Mouse (Mus musculus): ENCODE results near the gene Clspn. TPM values are rescaled to one million over a fixed set of nuclear protein-coding genes. Genes with fewer than 3 reads are reported as not detected.

Clspn gene
- total RNA-seq, 2 experiments from 2014 or later: 1.1 to 2.5 TPM

DNA sequence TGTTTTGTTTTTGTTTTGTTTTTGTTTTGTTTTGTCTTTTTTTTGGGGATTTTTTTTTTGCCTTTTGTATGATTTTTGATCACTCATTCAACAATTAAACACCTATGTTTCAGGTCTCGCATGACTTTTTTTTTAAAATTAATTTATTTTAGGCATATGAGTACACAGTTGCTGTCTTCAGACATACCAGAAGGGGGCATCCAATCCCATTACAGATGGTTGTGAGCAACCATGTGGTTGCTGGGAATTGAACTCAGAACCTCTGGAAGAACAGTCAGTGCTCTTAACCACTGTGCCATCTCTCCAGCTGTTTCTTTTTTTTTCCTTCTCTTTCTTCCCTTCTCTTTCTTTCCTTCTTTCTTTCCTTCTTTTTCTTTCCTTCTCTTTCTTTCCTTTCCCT lies 3.0 kb upstream of the Clspn start:
- no peak for DNase-seq (ENCODE audit: extremely low spot score in 1 of 2, low spot score in 1 of 2)

DNA sequence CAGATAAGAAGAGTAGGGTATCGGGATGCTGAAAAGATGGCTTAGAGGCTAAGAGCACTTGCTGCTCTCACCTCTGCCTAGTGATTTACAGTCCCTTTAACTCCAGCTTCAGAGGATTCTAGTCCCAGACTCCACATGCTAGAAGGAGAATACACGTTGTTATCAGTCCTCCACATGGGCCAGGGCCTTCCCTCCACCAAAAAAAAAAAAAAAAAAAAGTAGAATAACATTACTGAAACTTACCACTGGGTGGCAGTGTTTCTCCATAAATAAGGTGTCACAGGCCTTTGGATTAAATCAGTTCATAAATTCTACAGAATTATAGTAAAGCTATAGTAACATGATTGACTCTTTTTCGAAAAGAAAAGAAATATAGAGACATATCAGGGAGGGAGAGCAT lies 2.3 kb upstream of the Clspn start:
- no peak for DNase-seq (ENCODE audit: extremely low spot score in 1 of 2, low spot score in 1 of 2)

DNA sequence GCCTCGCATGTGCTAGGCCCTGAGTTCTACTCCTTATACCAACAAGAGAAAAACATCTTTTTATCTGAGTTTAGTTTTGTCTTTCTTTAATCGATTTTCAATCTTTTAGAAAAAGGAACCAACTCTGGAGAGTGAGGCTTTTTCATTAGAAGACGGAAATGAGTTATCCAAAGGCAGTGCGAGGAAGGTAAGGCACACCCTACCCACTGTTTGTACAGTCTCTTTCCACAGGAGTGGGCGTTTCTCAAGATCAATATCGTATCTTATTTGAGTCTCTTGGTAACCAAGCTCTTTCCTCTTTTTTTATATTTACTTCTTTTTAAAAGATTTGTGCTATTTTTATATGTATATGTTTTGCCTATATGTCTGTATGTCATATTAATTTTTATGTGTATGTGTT lies 7.1 kb downstream of the Clspn start:
- no peak for DNase-seq (ENCODE audit: extremely low spot score in 1 of 2, low spot score in 1 of 2)

DNA sequence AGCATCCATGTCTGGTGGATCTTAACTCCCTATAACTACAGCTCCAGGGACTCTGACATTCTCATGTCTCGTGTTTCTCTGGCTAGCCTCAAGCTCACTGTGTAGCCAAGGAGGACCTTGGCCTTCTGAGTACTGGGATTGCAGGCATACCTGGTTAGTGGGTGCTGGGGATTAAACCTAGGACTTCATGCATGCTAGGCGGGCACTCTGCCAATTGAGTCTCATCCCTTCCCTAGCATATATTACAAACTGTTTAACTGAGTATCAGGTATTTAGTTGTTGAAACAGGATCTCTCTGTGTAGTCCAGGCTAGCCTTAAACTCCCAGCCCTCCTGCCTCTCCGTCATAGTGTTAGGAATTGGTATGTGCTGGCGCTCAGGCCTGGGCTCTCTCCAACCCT lies 10.5 kb downstream of the Clspn start:
- DNase-seq (ENCODE audit: extremely low spot score in 1 of 2, low spot score in 1 of 2): no peak

DNA sequence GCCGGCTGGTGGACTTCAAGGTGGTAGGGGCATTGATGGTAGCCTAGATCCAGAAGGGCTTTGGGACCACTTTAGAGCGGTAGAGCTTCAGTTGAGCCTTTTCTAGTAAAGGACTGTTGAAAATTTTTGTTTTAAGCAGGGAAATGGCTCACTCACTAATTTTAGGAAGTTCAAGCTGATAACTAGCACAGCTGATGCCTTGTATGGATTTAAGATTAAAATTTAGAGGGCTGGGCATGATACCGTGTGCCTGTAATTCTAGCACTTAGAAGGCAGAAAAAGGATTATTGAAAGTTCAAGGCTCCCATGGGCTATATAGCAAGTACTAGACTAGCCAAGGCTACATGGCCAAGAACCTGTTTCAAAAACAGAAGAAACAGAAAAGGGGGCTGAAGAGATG lies 13.0 kb downstream of the Clspn start:
- no peak for DNase-seq (ENCODE audit: extremely low spot score in 1 of 2, low spot score in 1 of 2)

DNA sequence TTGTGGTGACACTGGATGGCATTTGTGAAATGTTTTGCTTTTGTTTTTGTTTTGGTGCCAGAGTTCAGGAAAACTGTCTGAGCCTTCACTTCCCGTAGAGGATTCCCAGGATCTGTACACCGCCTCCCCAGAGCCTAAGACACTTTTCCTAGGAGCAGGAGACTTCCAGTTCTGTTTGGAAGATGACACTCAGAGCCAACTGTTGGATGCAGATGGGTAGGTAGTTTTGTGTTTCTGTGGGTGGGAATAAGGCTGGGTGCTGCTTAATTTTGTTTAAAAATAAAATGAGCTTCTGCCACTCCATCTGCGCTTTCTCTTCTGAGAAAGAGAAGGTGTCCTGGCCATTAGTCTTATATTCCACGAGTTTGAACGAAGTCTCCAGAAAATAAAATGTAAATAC lies 19.5 kb downstream of the Clspn start:
- no peak for DNase-seq (ENCODE audit: extremely low spot score in 1 of 2, low spot score in 1 of 2)

DNA sequence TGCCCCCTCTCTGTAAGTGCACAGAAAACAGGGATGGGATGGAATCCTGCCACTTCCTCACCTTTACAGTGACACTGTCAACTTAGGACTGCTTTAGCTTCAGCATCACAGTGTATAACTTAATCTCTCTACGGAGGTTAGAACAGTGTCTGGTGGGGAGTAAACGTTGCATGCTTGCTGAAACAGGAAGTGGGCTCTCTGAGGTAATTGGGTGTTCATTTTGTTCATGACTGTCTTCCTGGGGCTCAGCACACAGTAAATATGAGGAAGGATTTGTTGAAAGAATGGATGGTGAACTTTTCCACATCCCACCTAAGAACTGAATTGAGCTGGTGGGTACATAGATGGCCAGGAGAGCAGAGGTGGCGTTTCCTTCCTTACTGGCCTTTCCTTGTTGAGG lies 21.2 kb downstream of the Clspn start:
- DNase-seq (ENCODE audit: extremely low spot score in 1 of 2, low spot score in 1 of 2): no peak

DNA sequence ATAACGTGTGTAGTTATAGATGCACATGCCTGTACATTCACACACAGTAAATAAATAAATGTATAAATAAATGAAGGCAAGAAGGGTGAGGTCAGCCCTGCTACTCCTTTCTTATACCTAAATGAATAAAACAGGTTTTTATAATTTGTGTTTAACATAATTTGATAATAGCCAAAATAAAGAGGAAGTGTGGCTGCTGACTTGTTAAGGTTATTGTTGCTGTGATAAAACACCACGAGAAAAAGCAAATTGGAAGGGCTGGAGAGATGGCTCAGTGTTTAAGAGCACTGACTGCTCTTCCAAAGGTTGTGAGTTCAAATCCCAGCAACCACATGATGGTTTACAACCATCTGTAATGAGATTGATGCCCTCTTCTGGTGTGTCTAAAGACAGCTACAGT lies 22.3 kb downstream of the Clspn start:
- DNase-seq (ENCODE audit: extremely low spot score in 1 of 2, low spot score in 1 of 2): no peak

DNA sequence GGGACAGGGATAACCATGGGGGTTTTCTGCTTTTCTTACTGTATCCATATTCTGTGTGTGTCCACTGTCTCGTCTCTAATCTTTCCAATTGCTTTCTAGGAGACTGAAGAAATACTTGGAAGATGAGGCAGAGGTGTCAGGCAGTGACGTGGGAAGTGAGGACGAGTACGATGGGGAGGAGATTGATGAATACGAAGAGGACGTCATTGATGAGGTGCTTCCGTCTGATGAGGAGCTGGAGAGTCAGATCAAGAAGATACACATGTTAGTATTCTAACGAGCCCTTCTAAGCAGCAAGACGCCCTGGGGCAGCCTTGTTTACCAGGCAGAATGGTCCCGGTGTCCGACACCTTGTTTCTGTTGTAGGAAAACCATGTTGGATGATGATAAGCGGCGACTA lies 29.0 kb downstream of the Clspn start:
- no peak for DNase-seq (ENCODE audit: extremely low spot score in 1 of 2, low spot score in 1 of 2)

DNA sequence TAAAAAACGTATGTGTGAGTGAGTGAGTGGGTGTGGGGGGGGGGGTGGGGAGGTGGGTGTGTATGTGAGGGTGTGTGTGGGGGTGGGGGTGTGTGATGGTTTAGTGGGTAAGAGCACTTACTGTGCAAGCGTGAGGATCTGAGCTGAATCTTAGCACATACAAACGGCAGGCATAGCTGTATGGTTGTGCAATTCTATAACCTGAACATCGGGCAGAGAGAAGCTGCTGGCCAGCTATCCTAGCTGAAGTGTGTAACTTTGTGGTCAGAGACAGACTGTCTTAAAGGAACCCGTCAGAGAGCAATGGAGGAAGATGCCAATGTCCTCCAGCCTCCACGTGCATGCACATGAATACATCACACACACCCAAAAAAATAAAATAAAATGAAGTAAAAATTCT lies 35.3 kb downstream of the Clspn start:
- no peak for DNase-seq (ENCODE audit: extremely low spot score in 1 of 2, low spot score in 1 of 2)

DNA sequence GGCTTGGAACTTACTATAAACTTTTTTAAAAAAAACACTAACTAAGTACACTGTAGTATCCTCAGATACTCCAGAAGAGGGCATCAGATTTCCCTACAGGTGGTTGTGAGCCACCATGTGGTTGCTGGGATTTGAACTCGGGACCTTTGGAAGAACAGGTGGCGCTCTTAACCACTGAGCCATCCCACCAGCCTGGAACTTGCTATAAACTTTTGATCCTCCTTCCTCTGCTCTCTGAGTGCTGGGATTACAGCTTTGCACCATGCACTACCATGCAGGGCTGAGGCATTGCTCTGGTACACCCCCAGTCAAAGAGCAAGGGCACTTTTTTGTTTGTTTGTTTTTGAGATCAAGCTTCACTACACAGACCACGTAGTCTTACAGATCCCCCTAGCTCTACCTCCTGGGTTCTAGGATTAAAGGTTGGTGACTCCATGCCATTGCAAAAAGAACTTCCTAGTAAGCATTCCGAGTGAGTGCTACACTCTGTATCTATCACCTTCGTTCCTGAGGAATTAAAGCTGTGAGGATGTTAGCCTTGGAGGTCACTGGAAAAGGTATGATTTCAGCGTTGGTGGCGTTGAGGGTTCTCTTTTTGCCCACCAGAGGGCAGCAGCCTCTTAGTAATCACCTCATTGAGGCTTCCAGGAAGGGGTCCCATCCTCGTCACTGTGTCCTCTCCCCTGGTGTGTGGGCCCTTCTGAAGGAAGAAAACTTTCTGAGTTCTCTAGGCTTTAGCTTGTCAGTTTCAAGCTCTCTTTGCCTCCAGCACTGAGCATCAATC lies 43.4 kb downstream of the Clspn start:
- peak; percentile 36 to 78 for DNase-seq (ENCODE audit: extremely low spot score in 1 of 2, low spot score in 1 of 2)

DNA sequence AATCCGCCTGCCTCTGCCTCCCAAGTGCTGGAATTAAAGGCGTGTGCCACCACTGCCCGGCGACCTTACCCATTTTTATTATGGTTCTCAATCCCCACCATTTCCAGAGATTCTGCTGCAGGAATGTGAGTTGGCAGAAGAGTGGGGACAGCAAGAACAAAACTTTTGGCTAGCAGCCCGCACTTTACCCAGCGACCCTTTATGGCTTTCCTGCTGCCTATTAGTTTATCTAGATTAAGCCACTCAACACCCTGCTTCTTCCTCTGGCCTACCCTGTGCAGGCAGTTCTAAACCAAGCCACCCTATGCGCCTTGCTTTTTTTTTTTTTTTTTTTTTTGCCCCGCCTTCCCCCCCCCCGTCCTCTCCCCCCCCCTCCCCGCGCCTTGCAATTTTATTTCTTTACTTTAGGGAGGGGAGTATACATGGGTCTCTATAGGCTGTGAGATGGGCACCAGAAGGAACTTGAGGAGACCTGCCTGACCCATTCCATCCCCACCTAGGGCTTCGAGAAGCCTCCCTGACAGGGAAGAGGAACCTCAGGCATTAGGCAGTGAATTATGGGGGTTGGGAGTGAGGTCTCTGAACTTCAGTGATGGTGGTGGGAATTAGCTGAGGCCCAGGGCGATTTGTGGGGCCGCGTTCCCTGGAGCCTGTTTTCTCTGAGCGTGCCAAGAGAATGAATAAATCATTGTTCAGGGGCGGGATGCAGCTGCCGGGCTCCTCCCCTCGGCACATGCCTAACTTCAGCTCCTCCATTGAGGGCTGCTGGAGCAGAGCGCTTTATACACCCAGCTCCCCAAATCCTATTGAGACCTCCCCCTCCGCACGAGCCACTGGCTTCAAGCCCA lies 45.1 kb downstream of the Clspn start:
- peak; percentile 14 to 24 for DNase-seq (ENCODE audit: extremely low spot score in 1 of 2, low spot score in 1 of 2)

DNA sequence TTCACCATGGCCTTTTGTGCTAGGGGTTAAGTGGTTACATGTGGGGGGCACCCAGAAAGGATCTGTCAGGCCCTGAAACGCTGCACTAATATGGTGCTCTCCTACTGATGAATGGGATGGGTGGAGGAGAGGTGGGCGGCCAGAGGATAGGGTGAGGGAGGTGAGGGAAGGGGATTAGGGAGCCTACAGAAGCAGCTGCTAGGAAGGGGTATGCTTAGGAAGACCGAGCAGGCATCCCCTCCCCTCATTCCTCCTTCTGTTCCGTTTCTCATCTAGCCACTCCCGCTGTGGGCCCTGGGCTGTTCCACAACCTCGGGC lies 45.7 kb downstream of the Clspn start:
- DNase-seq (ENCODE audit: extremely low spot score in 1 of 2, low spot score in 1 of 2): no peak

DNA sequence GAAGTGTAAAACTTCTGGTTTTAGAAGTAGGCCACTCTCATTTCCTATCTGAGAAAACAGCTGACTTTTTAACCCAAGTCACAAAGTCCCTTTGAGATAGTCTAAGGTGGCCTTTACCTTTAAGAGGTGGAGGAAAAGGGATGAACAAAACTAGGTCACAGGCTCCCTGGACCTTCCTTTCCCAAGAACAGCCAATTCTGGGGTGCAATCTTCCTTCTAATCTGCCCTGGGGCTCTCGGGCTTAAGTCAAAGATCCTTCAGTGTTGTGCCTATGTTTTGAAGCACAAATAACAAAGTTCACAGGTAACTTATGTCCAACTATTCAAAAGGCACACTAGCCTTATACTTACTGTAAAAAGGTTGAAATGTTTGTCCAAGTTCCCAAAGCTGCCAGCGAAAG lies 47.4 kb downstream of the Clspn start:
- no peak for DNase-seq (ENCODE audit: extremely low spot score in 1 of 2, low spot score in 1 of 2)

DNA sequence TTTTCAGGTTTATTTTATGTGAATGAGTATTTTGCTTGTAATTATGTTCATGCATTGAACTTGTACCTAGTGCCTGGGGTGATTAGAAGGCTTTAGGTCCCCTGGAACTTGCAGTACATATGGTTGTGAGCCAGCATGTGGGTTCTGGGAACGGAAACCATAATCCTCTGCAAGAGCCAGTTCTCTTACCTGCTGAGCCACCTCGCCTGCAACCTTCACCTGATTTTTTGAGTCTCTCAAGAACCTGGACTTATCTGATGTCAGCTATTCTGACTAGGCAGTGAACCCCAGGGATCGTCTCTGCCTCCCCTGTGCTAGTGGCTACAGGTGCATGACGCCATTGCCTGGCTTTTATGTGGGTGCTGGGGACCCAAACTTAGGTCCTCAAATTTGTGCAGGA lies 49.0 kb downstream of the Clspn start:
- no peak for DNase-seq (ENCODE audit: extremely low spot score in 1 of 2, low spot score in 1 of 2)

DNA sequence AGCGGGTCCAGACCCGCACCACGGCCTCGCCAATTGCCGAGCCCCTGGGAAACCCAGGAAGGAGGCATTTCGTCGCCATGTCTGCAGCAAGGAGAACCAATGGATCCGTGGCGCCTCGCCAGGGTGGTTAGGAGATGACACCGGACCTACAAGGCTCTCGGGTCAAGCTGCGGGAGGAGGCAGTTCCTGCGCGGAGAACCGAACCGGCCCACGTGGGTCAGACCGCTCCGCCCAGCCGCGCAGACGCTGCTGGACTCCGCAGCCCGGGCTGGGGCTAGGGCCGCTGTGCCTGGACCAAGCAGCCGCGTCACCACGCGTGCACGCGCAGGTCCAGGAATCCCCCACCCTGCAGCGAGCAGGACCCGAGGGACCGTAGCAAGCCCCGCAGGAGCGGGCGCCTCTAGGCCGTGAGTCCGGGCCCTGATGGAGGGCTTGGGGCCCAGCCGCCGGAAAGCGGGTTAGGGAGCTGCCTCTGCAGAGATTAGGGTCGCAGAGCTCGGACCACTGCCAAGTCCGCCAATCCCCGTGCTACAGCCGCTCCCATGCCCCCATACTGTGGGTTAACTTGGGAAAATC lies 53.0 kb downstream of the Clspn start, which contains the start of gene 5730409E04Rik:
Gene 5730409E04Rik (plus strand): TSS at position 213 of the 576 bp plus-strand sequence.
- DNase-seq (ENCODE audit: extremely low spot score in 1 of 2, low spot score in 1 of 2): peak; percentile 74 to 75

DNA sequence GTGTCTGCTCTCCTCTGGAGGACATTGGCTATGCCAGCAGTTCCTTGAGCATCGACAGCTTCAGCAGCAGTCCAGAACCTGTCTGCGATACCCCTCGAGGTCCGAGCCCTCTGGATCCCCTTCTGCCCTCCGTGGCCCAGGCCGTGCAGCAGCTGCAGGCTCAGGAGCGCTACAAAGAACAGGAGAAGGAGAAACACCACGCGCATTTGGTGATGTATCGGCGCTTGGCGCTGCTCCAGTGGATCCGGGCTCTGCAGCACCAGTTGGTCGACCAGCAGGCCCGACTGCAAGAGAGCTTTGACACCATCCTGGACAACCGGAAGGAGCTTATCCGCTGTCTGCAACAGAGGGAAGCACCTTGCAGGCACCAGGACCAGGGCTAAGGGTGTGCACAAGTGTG lies 55.3 kb downstream of the Clspn start:
- DNase-seq (ENCODE audit: extremely low spot score in 1 of 2, low spot score in 1 of 2): peak in 1 of 2 experiments; percentile 38

DNA sequence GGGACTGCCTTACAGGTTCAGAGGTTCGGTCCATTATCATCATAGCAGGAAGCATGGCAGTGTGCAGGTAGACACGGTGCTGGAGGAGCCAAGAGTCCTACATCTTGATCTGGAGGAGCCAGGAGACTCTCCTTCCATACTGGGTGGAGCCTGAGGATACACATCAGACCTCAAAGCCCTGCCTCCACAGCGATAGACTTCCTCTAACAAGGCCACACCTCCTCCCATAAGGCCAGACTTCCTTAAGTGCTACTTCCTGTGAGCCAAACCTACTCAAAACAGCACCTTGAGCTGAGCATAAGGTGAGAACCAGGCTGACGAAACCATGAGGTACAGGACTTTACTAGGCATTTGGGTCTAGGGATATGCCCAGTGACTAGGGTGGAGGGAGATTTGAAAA lies 59.6 kb downstream of the Clspn start:
- DNase-seq (ENCODE audit: extremely low spot score in 1 of 2, low spot score in 1 of 2): no peak

DNA sequence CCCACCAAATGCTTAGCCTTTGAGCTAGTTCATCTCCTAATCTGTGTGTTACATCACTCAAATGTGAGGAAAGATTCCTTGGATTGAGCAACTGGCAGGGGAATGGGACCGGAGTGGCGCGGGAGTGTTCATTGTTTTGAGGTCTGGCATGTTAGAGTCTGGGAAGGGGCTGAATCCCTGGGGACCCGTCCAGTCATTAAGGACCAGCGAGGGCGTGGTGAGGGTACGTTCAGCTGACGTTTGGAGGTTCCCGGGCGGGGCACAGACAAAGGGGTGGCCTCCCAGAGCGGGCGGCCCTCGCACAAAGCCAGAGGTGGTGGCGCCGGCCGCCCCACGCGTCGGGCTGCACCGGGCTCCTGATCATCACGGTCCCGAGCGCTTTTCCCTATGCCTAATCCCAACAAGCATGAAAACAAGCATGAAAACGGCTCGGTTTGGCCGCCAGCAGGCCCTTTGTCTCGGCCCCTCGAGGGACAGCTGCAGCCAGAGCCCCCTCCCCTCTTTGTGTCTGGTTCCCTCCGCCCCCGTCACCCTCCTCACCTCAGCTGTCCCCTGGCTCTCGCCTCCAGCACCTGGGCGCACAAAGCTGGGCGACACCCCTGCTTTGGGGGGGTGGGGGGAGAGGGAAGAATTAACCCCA lies 63.1 kb downstream of the Clspn start:
- no peak for DNase-seq (ENCODE audit: extremely low spot score in 1 of 2, low spot score in 1 of 2)

DNA sequence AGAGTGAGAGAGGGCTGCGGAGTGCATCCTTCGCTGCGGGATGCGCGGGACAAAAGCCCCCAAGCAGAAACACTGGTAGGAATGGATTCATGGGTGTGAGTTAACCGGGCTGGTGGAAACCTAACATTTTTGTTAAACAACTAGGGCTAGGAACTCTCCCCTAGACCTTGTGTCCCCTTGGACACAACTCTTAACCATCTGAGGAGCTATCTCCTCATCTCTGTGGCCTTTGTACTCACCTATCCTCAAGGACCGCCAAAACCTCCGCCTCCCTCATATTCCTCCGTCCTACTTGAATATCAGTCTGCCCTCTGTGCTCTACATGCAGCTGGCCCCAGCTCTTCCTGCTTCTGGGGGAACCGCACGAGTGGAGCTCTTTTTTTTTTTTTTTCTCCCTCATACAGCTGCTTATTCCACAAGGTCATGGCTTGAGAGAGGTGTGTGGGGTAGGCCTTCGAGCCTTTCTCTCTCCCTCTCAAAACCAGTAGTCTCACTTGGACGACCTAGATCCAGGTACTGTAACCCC lies 63.7 kb downstream of the Clspn start:
- no peak for DNase-seq (ENCODE audit: extremely low spot score in 1 of 2, low spot score in 1 of 2)

Measured in layer of hippocampus, postnatal 25 days (tissue).